Mouse (Mus musculus) liver, adult 2 months (tissue): ENCODE measurements around the gene Hs6st3.

Source experiments
- CTCF ChIP-seq: fragments of 200-500 bp; IDR thresholded peaks from 2 replicates; pipeline ENCODE4 v1.5.1; 2011; ENCODE audit warnings: low read depth, low read length, control low read depth
- POLR2A ChIP-seq: fragments of 200-500 bp; IDR thresholded peaks from 2 replicates; pipeline ENCODE4 v1.6.1; 2011; ENCODE audit warnings: low read length, control low read depth; ENCODE audit not compliant: insufficient read depth; ENCODE audit errors: extremely low read depth

GRCm38 (mm10) chr14:119717323-119717722, 579.2 kb downstream of the Hs6st3 start:
- no peak for TF ChIP-seq CTCF
- no peak for TF ChIP-seq POLR2A
